Mouse (Mus musculus): ENCODE results near the gene Gadl1. TPM values are rescaled to one million over a fixed set of nuclear protein-coding genes. Genes with fewer than 3 reads are reported as not detected.

The Gadl1 gene
- not detected for polyA plus RNA-seq (2017; shearing (Covaris generic))

GRCm38 (mm10) chr9:115909155-115909554 is at the start of gene Gadl1:
Gadl1 (plus strand) TSS chr9:115909455.

